In the genomic region with DNA sequence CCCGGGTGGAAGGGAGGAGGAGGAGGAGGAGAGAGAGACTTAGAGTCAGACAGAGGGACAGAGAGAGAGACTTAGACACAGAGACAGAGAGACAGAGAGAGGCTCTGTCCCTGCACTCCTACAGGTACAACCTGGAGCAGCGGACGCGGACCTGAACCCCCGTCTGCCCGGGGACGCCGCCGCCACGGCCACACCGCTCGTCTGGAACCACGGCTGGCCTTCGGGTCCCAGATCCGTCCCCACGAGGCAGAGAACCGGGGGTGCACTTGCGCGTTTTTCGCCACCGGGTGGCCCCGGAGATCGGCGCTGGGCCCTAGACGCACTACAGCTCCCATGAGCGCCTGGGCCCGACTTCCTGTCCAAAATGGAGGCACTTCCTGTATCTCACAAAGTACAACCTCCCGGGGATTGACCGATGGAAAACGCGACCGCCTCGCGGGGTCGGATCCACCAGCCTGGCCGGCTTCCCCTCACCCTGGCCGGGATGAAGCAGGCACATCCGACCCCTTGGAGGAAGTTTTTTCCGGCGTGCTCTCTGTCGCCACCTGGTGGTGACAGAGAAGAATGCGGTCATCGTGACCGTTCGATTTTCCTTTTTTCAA, we compare ENCODE assay signal across 8 mouse cellular contexts. TPM values are rescaled to one million over a fixed set of nuclear protein-coding genes. Genes with fewer than 3 reads are reported as not detected.
A peak's percentile ranks its signal among the peaks of the same experiment; 100 is the strongest.
DNase-seq lines count a peak whose midpoint lies in the region; ATAC-seq and TF ChIP-seq lines count a peak whose summit lies in the region.
"Not testable (repeated sequence)": the region's sequence is repeated elsewhere in the genome, so short reads cannot be mapped to it uniquely, and the experiment has no call there.

TSS of gene Gm45844 (minus strand) at position 324 of the 602 bp plus-strand sequence.

- H3K36me3 ChIP-seq in heart, embryonic 13.5 days, result peaks cover 10% of the 10 kb centered on the region
- not testable (repeated sequence) for H3K36me3 ChIP-seq in liver, embryonic 12.5 days; splenic B cell, adult 2 months (ENCODE audit: control insufficient read depth, insufficient read depth, low read length, poor library complexity, severe bottlenecking)

- 40% methylated on average over 45 of the region's 45 CpGs for WGBS in bone marrow, adult 2 months
- WGBS in heart, embryonic 13.5 days, result 40% methylated on average over 45 of the region's 45 CpGs
- WGBS in liver, embryonic 12.5 days (ENCODE audit: insufficient replicate concordance), result 45% methylated on average over 45 of the region's 45 CpGs

- peak within 1 kb of the TSS; percentile 43 for H3K4me2 ChIP-seq in heart, embryonic 13.5 days
- H3K4me2 ChIP-seq in liver, embryonic 12.5 days, result peak within 1 kb of the TSS; percentile 49

- not testable (repeated sequence) for H3K9me3 ChIP-seq in heart, embryonic 13.5 days; liver, embryonic 12.5 days (replicated peaks)

- H3K9ac ChIP-seq in heart, embryonic 13.5 days, result peak within 1 kb of the TSS; percentile 24
- peak within 1 kb of the TSS; percentile 30 for H3K9ac ChIP-seq in liver, embryonic 12.5 days

- peak; percentile 43; the same call in 1 of the 2 replicates for TF ChIP-seq POLR2A in bone marrow, adult 2 months (IDR thresholded peaks at IDR 0.05; ENCODE audit: borderline replicate concordance, control insufficient read depth, low read depth, low read length)

- H3K4me3 ChIP-seq in bone marrow, adult 2 months (replicated peaks; ENCODE audit: control insufficient read depth, low read depth, low read length), result peak within 1 kb of the TSS; percentile 64
- peak within 1 kb of the TSS; percentile 41 for H3K4me3 ChIP-seq in heart, embryonic 13.5 days
- H3K4me3 ChIP-seq in liver, embryonic 12.5 days, result peak within 1 kb of the TSS; percentile 54

- not testable (repeated sequence) for H3K4me1 ChIP-seq in bone marrow, adult 2 months (ENCODE audit: control insufficient read depth, insufficient read depth, low read length); heart, embryonic 13.5 days; liver, embryonic 12.5 days

- not testable (repeated sequence) for H3K27ac ChIP-seq in bone marrow, adult 2 months (ENCODE audit: control insufficient read depth, insufficient read depth, low read depth, low read length, poor library complexity)
- peak within 1 kb of the TSS; percentile 1 for H3K27ac ChIP-seq in heart, embryonic 13.5 days (replicated peaks)
- H3K27ac ChIP-seq in liver, embryonic 12.5 days, result peak within 1 kb of the TSS; percentile 5; the same call in 1 of the 2 replicates

- TF ChIP-seq CTCF in bone marrow, adult 2 months (IDR thresholded peaks at IDR 0.05; ENCODE audit: control insufficient read depth, insufficient read depth, low read length), result peak; percentile 85

- peak; percentile 69 for DNase-seq in 416B (ENCODE audit: low read depth)
- peak; percentile 90 for DNase-seq in kidney, postnatal 10 days
- DNase-seq in naive thymus-derived CD4-positive, alpha-beta T cell, adult 2 months (ENCODE audit: low read depth), result peak; percentile 85
- DNase-seq in splenic B cell, adult 2 months (ENCODE audit: low read depth, low spot score), result peak; percentile 74

- not testable (repeated sequence) for H3K27me3 ChIP-seq in heart, embryonic 13.5 days (replicated peaks); liver, embryonic 12.5 days (replicated peaks); splenic B cell, adult 2 months (ENCODE audit: control insufficient read depth, insufficient read depth, low read length, poor library complexity, severe bottlenecking)

- ATAC-seq in erythroid progenitor cell, adult 5-6 weeks (replicated peaks; ENCODE audit: low FRiP score, poor library complexity, severe bottlenecking), result peak; percentile 100
- ATAC-seq in heart, embryonic 13.5 days (ENCODE audit: extremely low read depth, insufficient number of reproducible peaks, low FRiP score, low TSS enrichment), result peak; percentile 99
- peak; percentile 99 for ATAC-seq in liver, embryonic 12.5 days

RNA-seq across cellular contexts. Expression of gene Gm45844, which starts in this region (rescaled TPM):
- 0.88 and 2.4 TPM in 2 replicates for polyA plus RNA-seq in bone marrow, adult 2 months (2011; ENCODE audit: insufficient read depth, insufficient read length, low replicate concordance, missing spikeins)
- total RNA-seq in erythroid progenitor cell, adult 5-6 weeks (2015; ENCODE audit: low replicate concordance), result 7.6 TPM in 1 of 2 replicates, not detected in the other
- not detected in 2 replicates for total RNA-seq in erythroid progenitor cell, adult 5-6 weeks (2017; ENCODE audit: low replicate concordance)
- polyA plus RNA-seq in heart, embryonic 13.5 days (2015; fragmentation: Nextera tagmentation; extraction: Ambion mirVana), result 0.84 and 2.1 TPM in 2 replicates
- polyA plus RNA-seq in liver, embryonic 12.5 days (2016; fragmentation: Nextera tagmentation; extraction: Ambion mirVana), result 1.0 and 1.2 TPM in 2 replicates
